In genomic region chr1:105926871-105927270, GRCm38 (mm10) we compare ENCODE assay signal across 19 mouse cellular contexts.
"Had no signal": no experiment of that assay in that cellular context is flagged by ENCODE, and none has a peak within 500 bp of the region (broad histone marks: within the 10 kb centered on the region; RNA-seq: fewer than 3 reads in every experiment).

No protein-coding gene starts in this region.

- DNase-seq: lung, adult 18-20 months; lung, embryonic 14.5 days; lung, postnatal 10 days; lung, postnatal 4 days; midbrain, embryonic 14.5 days; retina, postnatal 1 day; right cerebral cortex, adult 18-20 months; right cerebral cortex, postnatal 25 days; right cerebral cortex, postnatal 4 days; spleen, adult 18-20 months; thymus, adult 18-20 months; thymus, postnatal 14 days; thymus, postnatal 4 days had no signal

- H3K27me3 ChIP-seq: midbrain, embryonic 12.5 days; neural tube, embryonic 13.5 days; neural tube, embryonic 15.5 days had no signal

- H3K4me1 ChIP-seq: midbrain, embryonic 10.5 days; midbrain, embryonic 12.5 days; neural tube, embryonic 13.5 days; neural tube, embryonic 15.5 days had no signal

- H3K27ac ChIP-seq: midbrain, embryonic 10.5 days; midbrain, embryonic 12.5 days; neural tube, embryonic 13.5 days; neural tube, embryonic 15.5 days had no signal

- H3K9me3 ChIP-seq: midbrain, embryonic 10.5 days; midbrain, embryonic 12.5 days; neural tube, embryonic 13.5 days; neural tube, embryonic 15.5 days had no signal

- H3K9ac ChIP-seq: lung, embryonic 14.5 days; midbrain, embryonic 12.5 days; neural tube, embryonic 13.5 days; neural tube, embryonic 15.5 days had no signal

- H3K36me3 ChIP-seq: midbrain, embryonic 10.5 days; midbrain, embryonic 12.5 days; neural tube, embryonic 13.5 days; neural tube, embryonic 15.5 days had no signal

- ATAC-seq: midbrain, embryonic 16.5 days had no signal

- H3K4me3 ChIP-seq: midbrain, embryonic 10.5 days; midbrain, embryonic 12.5 days; myocyte; neural tube, embryonic 13.5 days; neural tube, embryonic 15.5 days had no signal

- H3K4me2 ChIP-seq: lung, embryonic 14.5 days; midbrain, embryonic 12.5 days; neural tube, embryonic 13.5 days; neural tube, embryonic 15.5 days had no signal
